Comparison of ENCODE assay signal across 8 mouse cellular contexts in genomic region chr2:128126591-128127051, GRCm38 (mm10). TPM values are rescaled to one million over a fixed set of nuclear protein-coding genes. Genes with fewer than 3 reads are reported as not detected.
DNase-seq lines count a peak whose midpoint lies in the region; ATAC-seq and TF ChIP-seq lines count a peak whose summit lies in the region.

No protein-coding gene starts in this region.

- H3K9ac ChIP-seq in intestine, embryonic 15.5 days = peak overlapping the region; percentile 69

- under 1% methylated on average over 35 of the region's 35 CpGs for WGBS in forebrain, embryonic 10.5 days
- under 1% methylated on average over 35 of the region's 35 CpGs for WGBS in intestine, embryonic 15.5 days
- 0% methylated on average over 35 of the region's 35 CpGs for WGBS in macrophage (ENCODE audit: missing documents)

- H3K4me3 ChIP-seq in left cerebral cortex, adult 2 months = peak overlapping the region; percentile 63
- peak overlapping the region; percentile 82 for H3K4me3 ChIP-seq in forebrain, embryonic 10.5 days
- peak overlapping the region; percentile 76 for H3K4me3 ChIP-seq in intestine, embryonic 15.5 days (replicated peaks)
- H3K4me3 ChIP-seq in macrophage (ENCODE audit: inconsistent target) = peak overlapping the region; percentile 88

- TF ChIP-seq CTCF in left cerebral cortex, adult 2 months (IDR thresholded peaks at IDR 0.05) = no peak

- no peak for DNase-seq in left cerebral cortex, adult 2 months (ENCODE audit: extremely low spot score in 1 of 2, low spot score in 2 of 2)
- no peak for DNase-seq in left cerebral cortex, adult 9 months (ENCODE audit: low spot score in 2 of 2)
- peak; percentile 51 for DNase-seq in adipocyte (ENCODE audit: low spot score)
- DNase-seq in forebrain, embryonic 10.5 days (ENCODE audit: extremely low spot score, low spot score) = no peak
- DNase-seq in thymus, postnatal 14 days = peak; percentile 52
- no peak for DNase-seq in ovary, postnatal 10 days (ENCODE audit: low spot score)

- H3K36me3 ChIP-seq in forebrain, embryonic 10.5 days (replicated peaks) = peaks cover 26% of the 10 kb centered on the region
- H3K36me3 ChIP-seq in intestine, embryonic 15.5 days = 0 out of 2 replicates have a peak, but pooled peaks cover 3% of the 10 kb centered on the region
- H3K36me3 ChIP-seq in macrophage (ENCODE audit: inconsistent target) = peaks cover 29% of the 10 kb centered on the region

- H3K27ac ChIP-seq in left cerebral cortex, adult 2 months = peak overlapping the region; percentile 66; the same call in 1 of the 2 replicates
- H3K27ac ChIP-seq in forebrain, embryonic 10.5 days = peak overlapping the region; percentile 98
- peak overlapping the region; percentile 83; the same call in 1 of the 2 replicates for H3K27ac ChIP-seq in intestine, embryonic 15.5 days
- peak overlapping the region; percentile 51 for H3K27ac ChIP-seq in macrophage

- peaks cover 53% of the 10 kb centered on the region for H3K79me2 ChIP-seq in macrophage (ENCODE audit: inconsistent target)

- intact Hi-C loops in left cerebral cortex, adult 2 months (cut with DNase I) = loop anchor here (10.0 kb wide), 1 partner anchor 178 kb away; no protein-coding TSS in a partner anchor

- peak overlapping the region; percentile 95 for H3K4me2 ChIP-seq in intestine, embryonic 15.5 days (replicated peaks)

- H3K9me3 ChIP-seq in forebrain, embryonic 10.5 days = no peaks in the 10 kb centered on the region
- no peaks in the 10 kb centered on the region for H3K9me3 ChIP-seq in intestine, embryonic 15.5 days

- peaks cover 79% of the 10 kb centered on the region for H3K4me1 ChIP-seq in forebrain, embryonic 10.5 days
- peaks cover 42% of the 10 kb centered on the region for H3K4me1 ChIP-seq in intestine, embryonic 15.5 days (replicated peaks)

- ATAC-seq in intestine, embryonic 15.5 days = peak; percentile 1; the same call in 1 of the 2 replicates

- peaks cover 37% of the 10 kb centered on the region for H3K27me3 ChIP-seq in forebrain, embryonic 10.5 days (ENCODE audit: poor library complexity, severe bottlenecking)
- H3K27me3 ChIP-seq in intestine, embryonic 15.5 days (replicated peaks) = peaks cover 20% of the 10 kb centered on the region

RNA-seq across cellular contexts. Expression of gene Bcl2l11, which starts 0.8 kb away (rescaled TPM):
- 1 to 10 TPM; 8.4 to 9.1 TPM for total RNA-seq in left cerebral cortex, adult 2 months (2021)
- 22.1 and 26.3 TPM in 2 replicates for polyA plus RNA-seq in forebrain, embryonic 10.5 days (2016; fragmentation: Nextera tagmentation; extraction: Ambion mirVana)
- polyA plus RNA-seq in intestine, embryonic 15.5 days (2015; fragmentation: Nextera tagmentation; extraction: Ambion mirVana) = 12.8 and 13.1 TPM in 2 replicates
- total RNA-seq in macrophage (2018; cell fraction: chromatin; rRNA removed) = 1,000 to 10,000 TPM in 5 of 26 experiments, 100 to 1,000 TPM in 20, 10 to 100 TPM in 1; 77.7 to 2,239 (median 382) TPM
- 100 to 1,000 TPM in 15 of 26 experiments, 10 to 100 TPM in 11; 55.8 to 354 (median 103) TPM for total RNA-seq in macrophage (2018; cell fraction: cytosol; rRNA removed)
- 1,000 to 10,000 TPM in 5 of 26 experiments, 100 to 1,000 TPM in 20, 10 to 100 TPM in 1; 81.4 to 1,605 (median 334) TPM for total RNA-seq in macrophage (2018; cell fraction: nucleus; rRNA removed)
- polyA plus RNA-seq in macrophage (2018) = 36.8 to 69.0 TPM (median 38.6 TPM) in 3 replicates

Comparison
In these comparisons a context has a peak if more than half of its experiments do, and no peak if none do; other contexts are left out.
1. DNase-seq: peak in adipocyte (single experiment) and thymus, postnatal 14 days (single experiment); none in left cerebral cortex, adult 2 months (0 of 2), left cerebral cortex, adult 9 months (0 of 2), forebrain, embryonic 10.5 days (single experiment) and ovary, postnatal 10 days (single experiment).
2. Peak in every context shown above with its lines, with median percentiles within 50 percentile points of each other: H3K27ac ChIP-seq and H3K4me3 ChIP-seq.